8 mouse cellular contexts compared by ENCODE assay signal in genomic region chr14:104521458-104521848, GRCm38 (mm10). TPM values are rescaled to one million over a fixed set of nuclear protein-coding genes. Genes with fewer than 3 reads are reported as not detected.
DNase-seq lines count a peak whose midpoint lies in the region; ATAC-seq and TF ChIP-seq lines count a peak whose summit lies in the region.

No protein-coding gene starts in this region.

- peaks cover 55% of the 10 kb centered on the region for H3K79me2 ChIP-seq in macrophage (ENCODE audit: inconsistent target)

- no peak for ATAC-seq in forebrain, postnatal 0 days

- H3K4me1 ChIP-seq in forebrain, postnatal 0 days (ENCODE audit: insufficient read depth), result peaks cover 8% of the 10 kb centered on the region; the same call in 1 of the 2 replicates

- H3K27ac ChIP-seq in gastrocnemius, adult 2 months, result no peak overlapping the region
- H3K27ac ChIP-seq in forebrain, postnatal 0 days (ENCODE audit: low read depth, low read length), result no peak overlapping the region
- no peak overlapping the region for H3K27ac ChIP-seq in macrophage

- no peak for TF ChIP-seq CTCF in gastrocnemius, adult 2 months (IDR thresholded peaks at IDR 0.05)
- TF ChIP-seq CTCF in forebrain, postnatal 0 days (IDR thresholded peaks at IDR 0.05; ENCODE audit: low read depth), result no peak

- WGBS in forebrain, postnatal 0 days, result under 1% methylated on average over 9 of the region's 9 CpGs
- 4% methylated on average over 5 of the region's 9 CpGs for WGBS in macrophage (ENCODE audit: missing documents)

- 0 out of 2 replicates have a peak, but pooled peaks cover 4% of the 10 kb centered on the region for H3K9me3 ChIP-seq in forebrain, postnatal 0 days (ENCODE audit: low read length)

- DNase-seq in gastrocnemius, adult 2 months, result no peak
- DNase-seq in gastrocnemius, postnatal 36 days, result no peak
- DNase-seq in MN1 (ENCODE audit: low spot score), result peak; percentile 9
- DNase-seq in forebrain, postnatal 0 days, result peak; percentile 29
- no peak for DNase-seq in right cerebral cortex, postnatal 10 days (ENCODE audit: low spot score in 2 of 2)
- no peak for DNase-seq in kidney, postnatal 25 days
- DNase-seq in layer of hippocampus, adult 18-20 months (ENCODE audit: low spot score in 2 of 2), result no peak

- H3K4me2 ChIP-seq in forebrain, postnatal 0 days (ENCODE audit: low read depth), result peak overlapping the region; percentile 58

- intact Hi-C loops in gastrocnemius, adult 2 months (cut with DNase I), result loop anchor here (5.0 to 10.0 kb wide), 2 partner anchors 91 to 487 kb away; no protein-coding TSS in a partner anchor
- intact Hi-C loops in gastrocnemius, postnatal 36 days (cut with DNase I), result no loop called here

- H3K9ac ChIP-seq in forebrain, postnatal 0 days, result peak overlapping the region; percentile 44; the same call in 1 of the 2 replicates

- no peaks in the 10 kb centered on the region for H3K36me3 ChIP-seq in forebrain, postnatal 0 days (ENCODE audit: insufficient read depth)
- no peaks in the 10 kb centered on the region for H3K36me3 ChIP-seq in macrophage (ENCODE audit: inconsistent target)

- peak overlapping the region; percentile 91 for H3K4me3 ChIP-seq in gastrocnemius, adult 2 months
- H3K4me3 ChIP-seq in forebrain, postnatal 0 days (ENCODE audit: low read depth, low read length), result peak overlapping the region; percentile 87
- peak overlapping the region; percentile 56 for H3K4me3 ChIP-seq in macrophage (ENCODE audit: inconsistent target)

- no peaks in the 10 kb centered on the region for H3K27me3 ChIP-seq in forebrain, postnatal 0 days (ENCODE audit: insufficient read depth, low read length)

RNA-seq across cellular contexts. Expression of gene Rnf219, which starts 1.0 kb away (rescaled TPM):
- total RNA-seq in gastrocnemius, adult 2 months (2021), result 1 to 10 TPM; 2.1 to 3.9 TPM
- 1 to 10 TPM; 1.8 to 2.7 TPM for total RNA-seq in gastrocnemius, postnatal 36 days (2021)
- total RNA-seq in forebrain, postnatal 0 days (2014; rRNA removed), result 12.0 and 12.8 TPM in 2 replicates
- polyA plus RNA-seq in forebrain, postnatal 0 days (2015; fragmentation: Nextera tagmentation; extraction: Ambion mirVana), result 10.5 and 17.9 TPM in 2 replicates
- total RNA-seq in macrophage (2018; cell fraction: chromatin; rRNA removed), result 10 to 100 TPM in 7 of 26 experiments, 1 to 10 TPM in 18, under 1 TPM in 1; 0.82 to 11.9 (median 6.8) TPM
- 1 to 10 TPM; 1.4 to 6.5 (median 4.6) TPM for total RNA-seq in macrophage (2018; cell fraction: cytosol; rRNA removed)
- 10 to 100 TPM in 4 of 26 experiments, 1 to 10 TPM in 22; 1.5 to 17.9 (median 5.2) TPM for total RNA-seq in macrophage (2018; cell fraction: nucleus; rRNA removed)
- polyA plus RNA-seq in macrophage (2018), result 3.9 to 8.2 TPM (median 7.3 TPM) in 3 replicates
- 10 to 100 TPM; 15.5 to 17.3 TPM for total RNA-seq in layer of hippocampus, adult 18-20 months (2021)

RNA-seq across cellular contexts. Expression of gene Pou4f1, which starts 53.7 kb away (rescaled TPM):
- 1 to 10 TPM; 1.0 to 2.0 TPM for total RNA-seq in gastrocnemius, adult 2 months (2021)
- 1 to 10 TPM; 1.1 TPM for total RNA-seq in gastrocnemius, postnatal 36 days (2021)
- 0.77 and 2.9 TPM in 2 replicates for total RNA-seq in forebrain, postnatal 0 days (2014; rRNA removed)
- polyA plus RNA-seq in forebrain, postnatal 0 days (2015; fragmentation: Nextera tagmentation; extraction: Ambion mirVana), result 1.7 and 6.3 TPM in 2 replicates
- under 1 TPM in 3 of 26 experiments, not detected in 23; 0.13 to 0.31 (median 0.16) TPM for total RNA-seq in macrophage (2018; cell fraction: chromatin; rRNA removed)
- total RNA-seq in macrophage (2018; cell fraction: cytosol; rRNA removed), result under 1 TPM in 2 of 26 experiments, not detected in 24; 0.07 to 0.17 TPM
- under 1 TPM in 1 of 26 experiments, not detected in 25; 0.20 TPM for total RNA-seq in macrophage (2018; cell fraction: nucleus; rRNA removed)
- not detected in 3 replicates for polyA plus RNA-seq in macrophage (2018)
- not detected for total RNA-seq in layer of hippocampus, adult 18-20 months (2021)

Comparison
In these comparisons a context has a peak if more than half of its experiments do, and no peak if none do; other contexts are left out.
1. DNase-seq: peak in MN1 (single experiment) and forebrain, postnatal 0 days (single experiment); none in gastrocnemius, adult 2 months (single experiment), gastrocnemius, postnatal 36 days (0 of 2), right cerebral cortex, postnatal 10 days (0 of 2), kidney, postnatal 25 days (0 of 2) and layer of hippocampus, adult 18-20 months (0 of 2).
2. Peak in every context shown above with its lines, with median percentiles within 50 percentile points of each other: H3K4me3 ChIP-seq.